ENCODE assay signal across 8 mouse cellular contexts in the genomic region with DNA sequence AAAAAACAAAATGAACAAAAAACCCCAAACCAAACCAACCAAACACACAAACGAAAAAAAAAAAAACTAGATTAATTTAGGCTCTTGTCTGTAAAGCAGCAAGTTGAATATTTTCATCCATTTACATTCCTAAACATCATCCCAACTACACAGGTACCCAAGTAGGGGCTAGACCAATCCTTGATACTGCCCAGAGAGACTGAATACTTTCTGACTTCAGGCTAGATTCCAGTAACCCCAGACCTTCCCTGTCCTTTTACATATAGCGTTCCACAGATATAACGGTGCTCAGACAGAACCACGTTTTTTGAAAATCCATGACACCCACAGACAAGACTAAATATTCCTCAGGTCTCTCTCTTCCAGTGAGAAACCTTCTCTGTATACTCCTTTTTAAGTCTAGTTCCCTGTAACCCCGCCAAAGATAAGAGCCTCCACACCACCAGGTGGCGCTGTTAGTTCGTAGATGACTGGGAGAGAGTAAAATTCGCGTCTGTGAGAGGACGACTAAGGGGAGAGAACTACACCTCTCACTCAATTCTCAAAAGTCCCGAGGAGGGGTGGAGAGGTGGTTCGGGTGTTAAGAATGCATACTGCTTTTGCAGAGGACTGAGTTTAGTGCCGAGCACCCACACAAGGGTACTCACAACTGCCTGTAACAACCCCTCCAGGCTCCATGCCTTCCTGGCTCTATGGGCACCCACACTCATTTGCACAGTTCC. TPM values are rescaled to one million over a fixed set of nuclear protein-coding genes. Genes with fewer than 3 reads are reported as not detected.
DNase-seq lines count a peak whose midpoint lies in the region; ATAC-seq and TF ChIP-seq lines count a peak whose summit lies in the region.

No protein-coding gene starts in this region.

- peak; percentile 36 for TF ChIP-seq RAD21 in CH12.LX (IDR thresholded peaks at IDR 0.05; ENCODE audit: low read depth, low read length)

- ATAC-seq in forebrain, embryonic 15.5 days (replicated peaks): peak; percentile 75
- ATAC-seq in liver, postnatal 0 days: peak; percentile 80
- peak; percentile 87 for ATAC-seq in neural tube, embryonic 13.5 days (ENCODE audit: low read depth)

- H3K9me3 ChIP-seq in CH12.LX (replicated peaks; ENCODE audit: low read length): no peaks in the 10 kb centered on the region
- no peaks in the 10 kb centered on the region for H3K9me3 ChIP-seq in forebrain, embryonic 15.5 days
- H3K9me3 ChIP-seq in liver, postnatal 0 days (ENCODE audit: low read length): no peaks in the 10 kb centered on the region
- H3K9me3 ChIP-seq in neural tube, embryonic 13.5 days: no peaks in the 10 kb centered on the region

- H3K36me3 ChIP-seq in CH12.LX (replicated peaks in 1 of 2; ENCODE audit: control insufficient read depth in 1 of 2, insufficient read depth in 1 of 2, low read length in 1 of 2): no peaks in the 10 kb centered on the region
- H3K36me3 ChIP-seq in forebrain, embryonic 15.5 days: no peaks in the 10 kb centered on the region
- H3K36me3 ChIP-seq in liver, postnatal 0 days (replicated peaks; ENCODE audit: insufficient read depth, low read length): no peaks in the 10 kb centered on the region
- H3K36me3 ChIP-seq in neural tube, embryonic 13.5 days: no peaks in the 10 kb centered on the region

- DNase-seq in CH12.LX (ENCODE audit: extremely low read depth): peak; percentile 74
- peak; percentile 87 for DNase-seq in c-Kit-positive CD71-negative TER-119-negative erythroid progenitor cells, embryonic 14.5 days (ENCODE audit: low read depth)
- peak; percentile 55 for DNase-seq in heart, postnatal 25 days (ENCODE audit: low spot score)
- DNase-seq in layer of hippocampus, adult 11-12 months (ENCODE audit: low spot score): peak; percentile 88
- peak; percentile 87 for DNase-seq in liver, postnatal 0 days
- peak; percentile 67 for DNase-seq in telencephalon, adult 2 months (ENCODE audit: low read depth, low spot score)

- peak overlapping the region; percentile 39 for H3K4me2 ChIP-seq in CH12.LX (ENCODE audit: insufficient read depth, low read depth, poor library complexity, severe bottlenecking)
- peak overlapping the region; percentile 61 for H3K4me2 ChIP-seq in forebrain, embryonic 15.5 days (replicated peaks)
- peak overlapping the region; percentile 68 for H3K4me2 ChIP-seq in liver, postnatal 0 days (ENCODE audit: low read depth, low read length)
- H3K4me2 ChIP-seq in neural tube, embryonic 13.5 days: peak overlapping the region; percentile 62

- 0 out of 2 replicates have a peak, but pooled peaks have one; percentile 23 for TF ChIP-seq POLR2A in CH12.LX (IDR thresholded peaks at IDR 0.05; ENCODE audit: low read depth, low read length)

- H3K27me3 ChIP-seq in CH12.LX (replicated peaks): peaks cover 29% of the 10 kb centered on the region
- H3K27me3 ChIP-seq in forebrain, embryonic 15.5 days: no peaks in the 10 kb centered on the region
- H3K27me3 ChIP-seq in liver, postnatal 0 days (ENCODE audit: insufficient read depth, low read length): no peaks in the 10 kb centered on the region
- no peaks in the 10 kb centered on the region for H3K27me3 ChIP-seq in neural tube, embryonic 13.5 days

- no peak overlapping the region for H3K27ac ChIP-seq in CH12.LX (ENCODE audit: insufficient read depth, low read depth)
- H3K27ac ChIP-seq in forebrain, embryonic 15.5 days (replicated peaks): no peak overlapping the region; the same call in 1 of the 2 replicates
- no peak overlapping the region for H3K27ac ChIP-seq in liver, postnatal 0 days (ENCODE audit: low read depth)
- no peak overlapping the region for H3K27ac ChIP-seq in neural tube, embryonic 13.5 days (replicated peaks)

- dilution Hi-C loops in CH12.LX (cut with MboI; ENCODE audit: extremely low pct_ligation_motif_present, extremely low pct_unique_long_range_greater_than_20kb, low sequenced_read_pairs): no loop called here

- peak overlapping the region in 1 of 3 experiments; percentile 34 for H3K4me3 ChIP-seq in CH12.LX (replicated peaks in 1 of 3; ENCODE audit: low read depth in 2 of 3, low read length in 2 of 3, poor library complexity in 1 of 3)
- H3K4me3 ChIP-seq in forebrain, embryonic 15.5 days: peak overlapping the region; percentile 51
- H3K4me3 ChIP-seq in liver, postnatal 0 days (ENCODE audit: low read depth, low read length): peak overlapping the region; percentile 39
- H3K4me3 ChIP-seq in neural tube, embryonic 13.5 days: peak overlapping the region; percentile 44

- peak; percentile 53 to 78 for TF ChIP-seq CTCF in CH12.LX (conservative IDR thresholded peaks at IDR 0.05 in 1 of 2, IDR thresholded peaks at IDR 0.05 in 1 of 2; ENCODE audit: low read depth in 2 of 2, low read length in 2 of 2)
- TF ChIP-seq CTCF in liver, postnatal 0 days (IDR thresholded peaks at IDR 0.05; ENCODE audit: low read depth): peak; percentile 81

- TF ChIP-seq EP300 in CH12.LX (IDR thresholded peaks at IDR 0.05; ENCODE audit: low read length): no peak
- TF ChIP-seq EP300 in liver, postnatal 0 days (IDR thresholded peaks at IDR 0.05; ENCODE audit: low read depth): no peak

- WGBS in forebrain, embryonic 15.5 days: 10% methylated on average over 13 of the region's 13 CpGs
- WGBS in liver, postnatal 0 days (ENCODE audit: insufficient replicate concordance): 11% methylated on average over 13 of the region's 13 CpGs
- 10% methylated on average over 13 of the region's 13 CpGs for WGBS in neural tube, embryonic 13.5 days

- no peaks in the 10 kb centered on the region for H3K79me2 ChIP-seq in CH12.LX (replicated peaks; ENCODE audit: control insufficient read depth, extremely low read depth, insufficient read depth, poor library complexity, severe bottlenecking)

- in situ Hi-C loops in CH12.LX (cut with MboI; ENCODE audit: low pct_ligation_motif_present, low pct_unique_long_range_greater_than_20kb, low sequenced_read_pairs): no loop called here

- intact Hi-C loops in heart, postnatal 25 days (cut with DNase I): no loop called here

- peaks cover 0 to 3% of the 10 kb centered on the region in 2 experiments; a peak in 2 of 4 replicates for H3K4me1 ChIP-seq in CH12.LX (ENCODE audit: control insufficient read depth in 1 of 2, insufficient read depth in 2 of 2)
- H3K4me1 ChIP-seq in forebrain, embryonic 15.5 days: no peaks in the 10 kb centered on the region
- no peaks in the 10 kb centered on the region for H3K4me1 ChIP-seq in liver, postnatal 0 days (ENCODE audit: insufficient read depth)
- H3K4me1 ChIP-seq in neural tube, embryonic 13.5 days (replicated peaks): no peaks in the 10 kb centered on the region

- 0 out of 2 replicates have a peak overlapping the region, but pooled peaks have one; percentile 21 for H3K9ac ChIP-seq in CH12.LX (ENCODE audit: insufficient read depth, low read depth)
- H3K9ac ChIP-seq in forebrain, embryonic 15.5 days (replicated peaks): peak overlapping the region; percentile 53
- H3K9ac ChIP-seq in liver, postnatal 0 days (replicated peaks): peak overlapping the region; percentile 37
- H3K9ac ChIP-seq in neural tube, embryonic 13.5 days: peak overlapping the region; percentile 65

TF ChIP-seq in CH12.LX, 34 proteins besides CTCF, POLR2A, EP300 and RAD21:
- TF ChIP-seq SMC3 (IDR thresholded peaks at IDR 0.05; ENCODE audit: low read depth, low read length) (peak; percentile 17), GABPA (IDR thresholded peaks at IDR 0.05; ENCODE audit: insufficient replicate concordance, low read depth, low read length) (no peak), ZNF384 (IDR thresholded peaks at IDR 0.05; ENCODE audit: low read depth, low read length) (no peak), PAX5 (IDR thresholded peaks at IDR 0.05; ENCODE audit: low read length) (no peak), MEF2A (IDR thresholded peaks at IDR 0.05; ENCODE audit: borderline replicate concordance, low read depth, low read length) (no peak), USF1 (IDR thresholded peaks at IDR 0.05; ENCODE audit: low read depth, low read length) (no peak), RCOR1 (conservative IDR thresholded peaks at IDR 0.05; ENCODE audit: low read depth, low read length) (no peak), TBP (conservative IDR thresholded peaks at IDR 0.05; ENCODE audit: low read depth, low read length) (no peak)

RNA-seq across cellular contexts. Expression of a gene that starts 31.2 kb away (rescaled TPM):
- total RNA-seq in CH12.LX (2012; rRNA removed) (0.04 TPM in 1 of 2 replicates, not detected in the other), CH12.LX (2014; rRNA removed) (not detected in 2 replicates)
- not detected in 2 replicates for polyA plus RNA-seq in CH12.LX (2012; ENCODE audit: insufficient read length, low read depth)
- 0.61 and 1.1 TPM in 2 replicates for polyA plus RNA-seq in forebrain, embryonic 15.5 days (2015; fragmentation: Nextera tagmentation; extraction: Ambion mirVana)
- 1 to 10 TPM; 5.8 to 6.3 TPM for total RNA-seq in heart, postnatal 25 days (2021)
- polyA plus RNA-seq in liver, postnatal 0 days (2015; fragmentation: Nextera tagmentation; extraction: Ambion mirVana): 0.65 and 0.92 TPM in 2 replicates
- polyA plus RNA-seq in neural tube, embryonic 13.5 days (2015; fragmentation: Nextera tagmentation; extraction: Ambion mirVana): 2.2 and 3.0 TPM in 2 replicates

RNA-seq across cellular contexts. Expression of a gene that starts 49.5 kb away (rescaled TPM):
- total RNA-seq in CH12.LX (2012; rRNA removed): not detected in 2 replicates
- not detected in 2 replicates for total RNA-seq in CH12.LX (2014; rRNA removed)
- polyA plus RNA-seq in CH12.LX (2012; ENCODE audit: insufficient read length, low read depth): not detected in 2 replicates
- polyA plus RNA-seq in forebrain, embryonic 15.5 days (2015; fragmentation: Nextera tagmentation; extraction: Ambion mirVana): not detected in 2 replicates
- total RNA-seq in heart, postnatal 25 days (2021): 1 to 10 TPM; 1.4 to 1.5 TPM
- 3.4 and 5.8 TPM in 2 replicates for polyA plus RNA-seq in liver, postnatal 0 days (2015; fragmentation: Nextera tagmentation; extraction: Ambion mirVana)
- polyA plus RNA-seq in neural tube, embryonic 13.5 days (2015; fragmentation: Nextera tagmentation; extraction: Ambion mirVana): not detected in 2 replicates

RNA-seq across cellular contexts. Expression of a gene that starts 59.4 kb away (rescaled TPM):
- 0.76 and 0.98 TPM in 2 replicates for total RNA-seq in CH12.LX (2012; rRNA removed)
- total RNA-seq in CH12.LX (2014; rRNA removed): 0.15 and 0.19 TPM in 2 replicates
- 0.96 and 1.6 TPM in 2 replicates for polyA plus RNA-seq in CH12.LX (2012; ENCODE audit: insufficient read length, low read depth)
- 16.5 and 17.7 TPM in 2 replicates for polyA plus RNA-seq in forebrain, embryonic 15.5 days (2015; fragmentation: Nextera tagmentation; extraction: Ambion mirVana)
- 10 to 100 TPM; 78.6 to 99.4 TPM for total RNA-seq in heart, postnatal 25 days (2021)
- 26.6 and 27.4 TPM in 2 replicates for polyA plus RNA-seq in liver, postnatal 0 days (2015; fragmentation: Nextera tagmentation; extraction: Ambion mirVana)
- 25.4 and 26.7 TPM in 2 replicates for polyA plus RNA-seq in neural tube, embryonic 13.5 days (2015; fragmentation: Nextera tagmentation; extraction: Ambion mirVana)
